Mouse (Mus musculus): ENCODE results near the gene Nell2. TPM values are rescaled to one million over a fixed set of nuclear protein-coding genes. Genes with fewer than 3 reads are reported as not detected.

The Nell2 gene
- polyA plus RNA-seq, 1 experiment, result not detected

DNA sequence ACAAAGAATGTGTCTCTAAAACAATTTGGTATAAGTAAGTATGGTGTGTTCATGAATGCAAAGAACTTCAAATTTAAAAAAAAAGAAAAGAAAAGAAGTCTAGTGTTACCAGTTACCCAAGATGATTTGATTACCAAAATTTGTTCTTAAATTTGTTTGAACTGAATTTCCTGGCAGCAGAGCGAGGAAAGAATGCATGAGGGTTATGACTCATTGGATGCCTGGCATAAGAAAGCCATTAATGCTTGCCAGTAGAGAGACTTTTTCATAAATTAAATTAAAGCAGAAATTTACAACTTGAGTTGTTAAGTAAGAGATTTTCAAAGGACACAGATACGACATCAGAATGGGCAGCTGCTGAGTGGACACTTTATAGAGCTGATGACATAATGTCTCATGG lies 384.2 kb downstream of the Nell2 start:
- Histone ChIP-seq H3K27ac (ENCODE audit: insufficient read depth, low read depth, low read length) (no peak overlapping the region), H3K4me3 (ENCODE audit: insufficient read depth, low read length) (no peak overlapping the region), H3K4me1 (ENCODE audit: control insufficient read depth, insufficient read depth, low read length) (no peaks in the 10 kb centered on the region)
- TF ChIP-seq CTCF (IDR thresholded peaks at IDR 0.05; ENCODE audit: low read depth, low read length), result no peak
- no peak for TF ChIP-seq POLR2A (IDR thresholded peaks at IDR 0.05; ENCODE audit: borderline replicate concordance, low read depth, low read length)

DNA sequence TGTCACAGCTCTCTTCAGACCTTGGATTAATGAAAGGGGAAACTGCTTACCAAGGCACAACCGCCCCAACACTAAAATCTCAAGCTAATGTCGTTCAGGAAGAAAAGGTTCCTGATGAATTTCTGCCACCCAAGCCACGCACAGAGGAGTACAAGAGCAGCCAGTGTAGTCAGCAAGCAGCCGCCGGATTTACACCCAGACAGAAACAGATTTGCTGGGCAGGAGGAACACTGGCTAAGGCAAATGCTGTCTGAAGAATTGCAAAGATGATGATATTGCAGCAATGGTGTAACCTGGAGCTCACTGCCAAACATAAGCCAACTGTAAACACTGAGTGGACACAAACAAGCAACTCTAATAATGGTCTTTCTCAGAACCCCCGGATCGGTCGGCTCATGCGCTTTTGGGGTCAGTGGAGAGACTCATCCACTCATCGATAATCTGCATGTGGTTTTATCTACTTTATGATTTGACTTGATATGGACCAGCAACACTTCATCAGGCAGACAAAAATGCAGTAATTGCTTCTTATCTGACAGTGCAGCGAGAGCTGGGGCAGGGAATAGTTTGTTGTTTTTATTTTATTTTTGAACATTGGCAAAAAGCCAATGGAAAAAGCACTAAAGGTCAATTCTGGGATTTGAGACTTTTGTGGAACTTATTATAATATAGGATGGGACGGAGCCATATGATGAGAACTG lies 389.5 kb downstream of the Nell2 start:
- Histone ChIP-seq H3K4me1 (ENCODE audit: control insufficient read depth, insufficient read depth, low read length) (no peaks in the 10 kb centered on the region), H3K4me3 (ENCODE audit: insufficient read depth, low read length) (no peak overlapping the region), H3K27ac (ENCODE audit: insufficient read depth, low read depth, low read length) (no peak overlapping the region)
- TF ChIP-seq POLR2A (IDR thresholded peaks at IDR 0.05; ENCODE audit: borderline replicate concordance, low read depth, low read length), result no peak
- no peak for TF ChIP-seq CTCF (IDR thresholded peaks at IDR 0.05; ENCODE audit: low read depth, low read length)

GRCm38 (mm10) chr15:95137018-95137810 lies 391.1 kb downstream of the Nell2 start:
- H3K4me3 ChIP-seq (ENCODE audit: insufficient read depth, low read length), result no peak overlapping the region
- no peak overlapping the region for H3K27ac ChIP-seq (ENCODE audit: insufficient read depth, low read depth, low read length)
- H3K4me1 ChIP-seq (ENCODE audit: control insufficient read depth, insufficient read depth, low read length), result no peaks in the 10 kb centered on the region
- no peak for TF ChIP-seq POLR2A (IDR thresholded peaks at IDR 0.05; ENCODE audit: borderline replicate concordance, low read depth, low read length)

DNA sequence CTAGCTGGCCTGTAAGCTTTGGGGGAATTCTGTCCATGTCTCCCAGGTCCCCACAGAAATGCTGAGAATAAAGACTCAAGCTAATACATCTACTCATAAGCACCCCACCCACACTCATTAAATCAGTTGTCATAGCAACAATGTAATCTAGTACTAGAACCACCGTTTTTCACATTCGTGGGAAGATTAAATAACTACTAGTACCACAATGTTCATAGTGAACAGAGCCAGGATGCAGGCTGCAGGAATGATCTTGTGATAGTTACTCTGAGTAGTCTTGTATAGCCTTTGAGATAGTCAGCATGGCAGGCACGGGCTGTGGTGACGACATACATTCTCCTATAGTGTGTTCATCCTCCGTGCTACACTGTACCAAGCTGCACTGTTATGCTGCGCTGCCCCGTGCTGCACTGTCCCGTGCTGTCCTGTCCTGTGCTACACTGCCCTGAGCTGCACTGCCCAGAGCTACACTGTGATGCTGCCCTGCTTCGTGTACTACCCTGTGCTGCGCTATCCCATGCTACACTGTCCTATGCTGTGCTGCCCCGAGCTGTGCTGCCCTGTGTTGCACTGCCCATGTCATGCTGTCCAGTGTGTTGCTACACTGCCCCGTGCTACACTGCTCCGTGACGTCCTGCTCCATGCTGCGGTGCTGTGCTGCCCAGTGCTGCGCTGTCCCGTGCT lies 392.3 kb downstream of the Nell2 start:
- Histone ChIP-seq H3K27ac (ENCODE audit: insufficient read depth, low read depth, low read length) (no peak overlapping the region), H3K4me1 (ENCODE audit: control insufficient read depth, insufficient read depth, low read length) (no peaks in the 10 kb centered on the region), H3K4me3 (ENCODE audit: insufficient read depth, low read length) (no peak overlapping the region)
- no peak for TF ChIP-seq POLR2A (IDR thresholded peaks at IDR 0.05; ENCODE audit: borderline replicate concordance, low read depth, low read length)
- no peak for TF ChIP-seq CTCF (IDR thresholded peaks at IDR 0.05; ENCODE audit: low read depth, low read length)

DNA sequence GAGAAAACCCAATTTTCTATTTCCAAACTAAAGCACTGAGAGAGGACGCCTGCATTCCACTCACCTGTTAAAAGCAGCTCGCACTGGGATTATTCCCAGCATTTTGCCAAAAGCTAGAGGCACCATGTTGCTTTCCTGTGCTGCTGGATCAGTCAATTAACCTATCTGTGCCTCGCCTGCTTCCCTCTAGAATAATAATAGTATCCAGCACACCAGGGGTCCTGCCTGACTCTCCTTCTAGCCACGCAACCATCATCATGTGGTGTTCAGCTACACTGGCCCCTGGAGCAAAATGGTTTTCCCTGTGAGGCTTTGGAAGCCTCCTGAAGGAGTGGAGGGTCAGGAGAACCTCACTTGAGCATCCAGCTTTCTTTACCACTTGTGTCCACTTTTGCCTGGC lies 397.0 kb downstream of the Nell2 start:
- Histone ChIP-seq H3K27ac (ENCODE audit: insufficient read depth, low read depth, low read length) (no peak overlapping the region), H3K4me1 (ENCODE audit: control insufficient read depth, insufficient read depth, low read length) (no peaks in the 10 kb centered on the region), H3K4me3 (ENCODE audit: insufficient read depth, low read length) (no peak overlapping the region)
- TF ChIP-seq POLR2A (IDR thresholded peaks at IDR 0.05; ENCODE audit: borderline replicate concordance, low read depth, low read length) (no peak), CTCF (IDR thresholded peaks at IDR 0.05; ENCODE audit: low read depth, low read length) (no peak)

DNA sequence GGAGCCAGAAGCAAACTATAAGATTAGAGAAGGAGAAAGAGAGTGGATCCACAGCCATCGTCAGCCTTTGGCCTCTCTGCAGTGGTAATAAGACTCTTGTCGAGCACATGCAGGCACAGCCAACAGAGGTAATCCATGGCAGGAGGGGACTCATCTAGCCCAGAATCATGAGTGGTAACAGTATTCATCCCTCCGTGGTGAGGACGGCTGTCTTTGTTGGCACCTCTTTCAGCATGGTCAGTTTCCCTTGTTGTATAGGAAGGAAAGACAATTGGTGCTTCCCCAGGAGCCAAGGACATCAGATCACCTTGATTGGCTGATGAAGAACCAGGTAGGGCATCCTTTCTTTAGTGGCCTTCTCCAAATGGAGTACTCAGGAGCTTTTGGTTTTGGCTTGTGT lies 419.7 kb downstream of the Nell2 start:
- no peaks in the 10 kb centered on the region for H3K4me1 ChIP-seq (ENCODE audit: control insufficient read depth, insufficient read depth, low read length)
- TF ChIP-seq CTCF (IDR thresholded peaks at IDR 0.05; ENCODE audit: low read depth, low read length) (no peak), POLR2A (IDR thresholded peaks at IDR 0.05; ENCODE audit: borderline replicate concordance, low read depth, low read length) (no peak)
- no peak overlapping the region for H3K4me3 ChIP-seq (ENCODE audit: insufficient read depth, low read length)
- H3K27ac ChIP-seq (ENCODE audit: insufficient read depth, low read depth, low read length), result no peak overlapping the region

DNA sequence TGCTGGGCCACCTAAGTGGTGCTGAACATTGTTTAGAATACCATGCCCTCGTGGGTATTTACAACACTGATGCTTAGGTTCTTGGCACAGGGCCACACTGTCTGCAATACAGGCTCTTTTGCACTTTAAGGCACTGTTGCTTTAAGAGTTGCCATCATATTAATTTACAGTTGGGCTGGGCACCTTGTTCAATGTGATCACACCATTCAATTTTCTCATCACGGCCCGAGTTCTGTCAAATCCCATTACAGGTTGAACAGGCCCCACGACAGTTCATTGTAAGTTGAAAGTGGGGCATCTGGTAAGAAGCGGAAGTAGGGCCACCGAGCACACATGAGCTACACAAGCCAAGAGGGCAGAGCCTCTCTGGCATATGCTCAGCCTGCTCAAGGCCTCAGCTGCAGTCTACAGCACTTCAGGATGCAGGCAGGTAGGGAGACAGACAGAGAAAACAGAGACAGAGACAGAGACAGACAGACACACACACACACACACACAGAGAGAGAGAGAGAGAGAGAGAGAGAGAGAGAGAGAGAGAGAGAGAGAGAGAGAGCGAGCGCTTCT lies 421.0 kb downstream of the Nell2 start:
- Histone ChIP-seq H3K4me3 (ENCODE audit: insufficient read depth, low read length) (no peak overlapping the region), H3K27ac (ENCODE audit: insufficient read depth, low read depth, low read length) (no peak overlapping the region), H3K4me1 (ENCODE audit: control insufficient read depth, insufficient read depth, low read length) (no peaks in the 10 kb centered on the region)
- TF ChIP-seq CTCF (IDR thresholded peaks at IDR 0.05; ENCODE audit: low read depth, low read length) (no peak), POLR2A (IDR thresholded peaks at IDR 0.05; ENCODE audit: borderline replicate concordance, low read depth, low read length) (no peak)

DNA sequence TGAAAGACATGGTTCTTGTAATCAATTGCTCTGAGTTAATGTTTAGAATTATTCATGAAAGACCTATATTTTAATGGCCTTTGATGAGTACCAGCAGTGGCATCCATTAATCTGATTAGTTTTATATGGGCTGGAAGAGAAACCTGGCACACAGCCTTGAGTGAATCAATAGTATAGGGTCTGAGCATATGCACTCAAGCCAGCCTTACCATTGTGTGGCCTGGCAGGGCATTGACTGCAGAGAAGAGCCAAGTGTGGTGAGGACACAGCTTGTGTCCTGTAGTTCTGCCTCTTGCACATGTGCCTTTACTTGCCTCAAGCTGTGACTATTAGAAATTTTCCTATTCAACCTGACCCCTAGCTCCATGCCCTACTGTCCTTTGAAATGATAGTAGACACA lies 426.8 kb downstream of the Nell2 start:
- TF ChIP-seq CTCF (IDR thresholded peaks at IDR 0.05; ENCODE audit: low read depth, low read length) (no peak), POLR2A (IDR thresholded peaks at IDR 0.05; ENCODE audit: borderline replicate concordance, low read depth, low read length) (no peak)
- Histone ChIP-seq H3K4me1 (ENCODE audit: control insufficient read depth, insufficient read depth, low read length) (no peaks in the 10 kb centered on the region), H3K27ac (ENCODE audit: insufficient read depth, low read depth, low read length) (no peak overlapping the region), H3K4me3 (ENCODE audit: insufficient read depth, low read length) (no peak overlapping the region)

DNA sequence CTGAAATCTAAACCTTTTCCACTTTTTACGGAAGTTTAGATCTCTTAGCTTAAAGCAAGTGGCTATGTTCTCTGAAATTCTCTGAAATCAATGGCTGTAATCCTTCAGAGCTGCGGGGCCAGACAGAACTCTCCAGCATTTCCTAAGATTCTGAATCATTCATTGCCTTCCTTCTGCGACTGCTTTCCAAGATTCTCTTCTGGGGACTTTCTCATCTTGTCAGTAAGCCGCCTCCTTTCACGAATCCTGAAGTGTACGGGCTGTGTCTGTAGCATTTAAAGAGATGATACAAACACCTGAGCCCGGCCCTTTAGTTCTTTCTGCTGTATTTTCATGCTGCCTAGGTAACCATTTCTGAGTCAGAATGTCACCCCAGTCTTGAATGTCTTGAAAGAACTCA lies 428.2 kb downstream of the Nell2 start:
- no peaks in the 10 kb centered on the region for H3K4me1 ChIP-seq (ENCODE audit: control insufficient read depth, insufficient read depth, low read length)
- H3K4me3 ChIP-seq (ENCODE audit: insufficient read depth, low read length), result no peak overlapping the region
- H3K27ac ChIP-seq (ENCODE audit: insufficient read depth, low read depth, low read length), result no peak overlapping the region
- TF ChIP-seq POLR2A (IDR thresholded peaks at IDR 0.05; ENCODE audit: borderline replicate concordance, low read depth, low read length) (no peak), CTCF (IDR thresholded peaks at IDR 0.05; ENCODE audit: low read depth, low read length) (no peak)
